ENCODE assay signal across 8 mouse cellular contexts in the genomic region with DNA sequence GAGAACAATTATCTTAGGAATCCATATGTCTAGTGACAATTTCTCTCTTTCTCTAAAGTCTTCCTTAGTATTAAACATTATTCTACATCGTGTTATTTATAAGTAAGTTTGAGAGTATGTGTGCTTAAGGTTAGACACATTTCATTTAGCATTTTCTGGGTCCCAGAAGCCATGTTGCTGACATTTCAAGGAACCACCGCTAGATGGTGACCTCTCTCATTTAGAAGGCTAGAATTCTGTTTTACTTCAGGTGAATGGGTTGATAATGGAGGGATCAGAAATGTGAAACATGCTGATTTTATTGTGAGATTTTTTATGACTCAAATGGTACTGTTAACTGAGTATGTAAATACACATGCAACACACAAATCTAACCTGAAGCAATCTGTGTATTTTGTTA.
DNase-seq lines count a peak whose midpoint lies in the region; ATAC-seq and TF ChIP-seq lines count a peak whose summit lies in the region.

No protein-coding gene starts in this region.

- ATAC-seq in liver, postnatal 0 days = no peak
- no peak for ATAC-seq in liver, embryonic 12.5 days

- H3K27ac ChIP-seq in gastrocnemius, adult 2 months = no peak overlapping the region
- no peak overlapping the region for H3K27ac ChIP-seq in liver, postnatal 0 days (ENCODE audit: low read depth)
- H3K27ac ChIP-seq in liver, embryonic 12.5 days = no peak overlapping the region
- no peak overlapping the region for H3K27ac ChIP-seq in MEL (ENCODE audit: control insufficient read depth, low read depth, low read length)

- intact Hi-C loops in gastrocnemius, adult 2 months (cut with DNase I) = no loop called here

- H3K4me3 ChIP-seq in gastrocnemius, adult 2 months = no peak overlapping the region
- H3K4me3 ChIP-seq in liver, postnatal 0 days (ENCODE audit: low read depth, low read length) = no peak overlapping the region
- no peak overlapping the region for H3K4me3 ChIP-seq in liver, embryonic 12.5 days
- H3K4me3 ChIP-seq in MEL (ENCODE audit: control insufficient read depth in 1 of 2, insufficient read depth in 1 of 2, low read depth in 2 of 2, low read length in 2 of 2) = no peak overlapping the region

- H3K36me3 ChIP-seq in liver, postnatal 0 days (replicated peaks; ENCODE audit: insufficient read depth, low read length) = no peaks in the 10 kb centered on the region
- H3K36me3 ChIP-seq in liver, embryonic 12.5 days = no peaks in the 10 kb centered on the region
- no peaks in the 10 kb centered on the region for H3K36me3 ChIP-seq in MEL (ENCODE audit: control insufficient read depth in 1 of 2, insufficient read depth in 2 of 2, low read length in 2 of 2)

- TF ChIP-seq RAD21 in MEL (IDR thresholded peaks at IDR 0.05; ENCODE audit: low read depth, low read length) = peak; percentile 83

- TF ChIP-seq POLR2A in MEL (IDR thresholded peaks at IDR 0.05; ENCODE audit: control insufficient read depth in 1 of 2, insufficient read depth in 1 of 2, low read depth in 1 of 2, low read length in 2 of 2, poor library complexity in 1 of 2) = no peak

- no peaks in the 10 kb centered on the region for H3K27me3 ChIP-seq in liver, postnatal 0 days (ENCODE audit: insufficient read depth, low read length)
- H3K27me3 ChIP-seq in liver, embryonic 12.5 days (replicated peaks) = no peaks in the 10 kb centered on the region
- no peaks in the 10 kb centered on the region for H3K27me3 ChIP-seq in MEL (ENCODE audit: control insufficient read depth in 1 of 2, insufficient read depth in 2 of 2, low read length in 2 of 2)

- no peak overlapping the region for H3K9ac ChIP-seq in liver, postnatal 0 days (replicated peaks)
- no peak overlapping the region for H3K9ac ChIP-seq in liver, embryonic 12.5 days
- no peak overlapping the region for H3K9ac ChIP-seq in MEL (ENCODE audit: control insufficient read depth, low read depth, low read length, poor library complexity, severe bottlenecking)

- H3K4me1 ChIP-seq in liver, postnatal 0 days (ENCODE audit: insufficient read depth) = no peaks in the 10 kb centered on the region
- no peaks in the 10 kb centered on the region for H3K4me1 ChIP-seq in liver, embryonic 12.5 days
- H3K4me1 ChIP-seq in MEL (ENCODE audit: control insufficient read depth in 1 of 2, insufficient read depth in 2 of 2, low read length in 2 of 2) = no peaks in the 10 kb centered on the region

- no peaks in the 10 kb centered on the region for H3K79me2 ChIP-seq in MEL (ENCODE audit: control insufficient read depth, insufficient read depth, low read length, poor library complexity)

- H3K9me3 ChIP-seq in liver, postnatal 0 days (ENCODE audit: low read length) = no peaks in the 10 kb centered on the region
- H3K9me3 ChIP-seq in liver, embryonic 12.5 days (replicated peaks) = no peaks in the 10 kb centered on the region
- H3K9me3 ChIP-seq in MEL (replicated peaks; ENCODE audit: insufficient read depth, low read length) = no peaks in the 10 kb centered on the region

- no peak for TF ChIP-seq EP300 in liver, postnatal 0 days (IDR thresholded peaks at IDR 0.05; ENCODE audit: low read depth)
- TF ChIP-seq EP300 in MEL (IDR thresholded peaks at IDR 0.05; ENCODE audit: low read depth in 1 of 2, low read length in 2 of 2) = no peak

- peak; percentile 57 for TF ChIP-seq CTCF in gastrocnemius, adult 2 months (IDR thresholded peaks at IDR 0.05)
- peak; percentile 42 for TF ChIP-seq CTCF in liver, postnatal 0 days (IDR thresholded peaks at IDR 0.05; ENCODE audit: low read depth)
- TF ChIP-seq CTCF in MEL (IDR thresholded peaks at IDR 0.05 in 2 of 3, conservative IDR thresholded peaks at IDR 0.05 in 1 of 3; ENCODE audit: control insufficient read depth in 1 of 3, insufficient read depth in 1 of 3, low read depth in 2 of 3, low read length in 3 of 3, poor library complexity in 1 of 3, severe bottlenecking in 1 of 3) = peak; percentile 41 to 78 (median 57)

- no peak for DNase-seq in gastrocnemius, adult 2 months
- no peak for DNase-seq in gastrocnemius, postnatal 10 days
- DNase-seq in liver, postnatal 0 days = no peak
- DNase-seq in MEL (ENCODE audit: low read depth, low spot score) = peak; percentile 66
- peak; percentile 36 for DNase-seq in forelimb bud, embryonic 11.5 days (ENCODE audit: low read depth, low spot score)
- DNase-seq in gastrocnemius, postnatal 25 days = no peak
- DNase-seq in testis, postnatal 10 days (ENCODE audit: low spot score) = no peak

- WGBS in liver, postnatal 0 days (ENCODE audit: insufficient replicate concordance) = 9% methylated on average over 2 of the region's 2 CpGs
- WGBS in liver, embryonic 12.5 days (ENCODE audit: insufficient replicate concordance) = 15% methylated on average over 2 of the region's 2 CpGs

- H3K4me2 ChIP-seq in liver, postnatal 0 days (ENCODE audit: low read depth, low read length) = no peak overlapping the region
- H3K4me2 ChIP-seq in liver, embryonic 12.5 days = no peak overlapping the region

TF ChIP-seq in MEL, 35 proteins besides CTCF, POLR2A, EP300 and RAD21:
- TF ChIP-seq TAL1 (IDR thresholded peaks at IDR 0.05; ENCODE audit: low read length) (no peak), ZC3H11A (IDR thresholded peaks at IDR 0.05; ENCODE audit: low read depth, low read length) (peak; percentile 66), SMC3 (IDR thresholded peaks at IDR 0.05; ENCODE audit: low read depth, low read length) (peak; percentile 85), USF2 (IDR thresholded peaks at IDR 0.05; ENCODE audit: borderline replicate concordance in 1 of 2, insufficient read depth in 1 of 2, low read depth in 1 of 2, low read length in 2 of 2) (no peak), GATA1 (IDR thresholded peaks at IDR 0.05; ENCODE audit: low read depth, low read length) (no peak)

Comparison
In these comparisons a context has a peak if more than half of its experiments do, and no peak if none do; other contexts are left out.
1. DNase-seq: peak in MEL (single experiment) and forelimb bud, embryonic 11.5 days (single experiment); none in gastrocnemius, adult 2 months (single experiment), gastrocnemius, postnatal 10 days (single experiment), liver, postnatal 0 days (single experiment), gastrocnemius, postnatal 25 days (single experiment) and testis, postnatal 10 days (single experiment).
2. Peak in every context shown above with its lines, with median percentiles within 50 percentile points of each other: CTCF ChIP-seq.